Mouse (Mus musculus) bone marrow, adult 2 months (tissue): ENCODE data around the gene Mr1. TPM values are rescaled to one million over a fixed set of nuclear protein-coding genes. Genes with fewer than 3 reads are reported as not detected.

Experiments
- H3K27ac ChIP-seq: fragments of 200-500 bp; 2 replicates; pipeline ENCODE4 v1.5.1; 2012; ENCODE audit warnings: low read depth, mild to moderate bottlenecking, control low read depth, inconsistent platforms, low read length; ENCODE audit not compliant: control insufficient read depth, poor library complexity, insufficient read depth
- H3K4me1 ChIP-seq: fragments of 200-500 bp; 2 replicates; pipeline ENCODE4 v1.6.1; 2011; ENCODE audit warnings: low read length; ENCODE audit not compliant: control insufficient read depth, insufficient read depth
- H3K4me3 ChIP-seq: fragments of 200-500 bp; replicated peaks from 2 replicates; pipeline ENCODE3; 2011; ENCODE audit warnings: mild to moderate bottlenecking, low read depth, low read length, control low read depth; ENCODE audit not compliant: control insufficient read depth
- CTCF ChIP-seq: fragments of 200-500 bp; IDR thresholded peaks from 2 replicates; pipeline ENCODE4 v1.5.1; 2011; ENCODE audit warnings: low read length, control low read depth; ENCODE audit not compliant: control insufficient read depth, insufficient read depth
- POLR2A ChIP-seq: fragments of 200-500 bp; IDR thresholded peaks from 2 replicates; pipeline ENCODE4 v1.6.1; 2011; ENCODE audit warnings: low read depth, mild to moderate bottlenecking, control low read depth, low read length, borderline replicate concordance; ENCODE audit not compliant: control insufficient read depth
- WGBS: fragments of 180-500 bp; shearing (Covaris S2); methylation state at CpG from one replicate; pipeline ENCODE4 v1.1.7; 2018; 5-methylcytosine and 5-hydroxymethylcytosine counted together
- polyA plus RNA-seq: library from polyadenylated mRNA; stranded (reverse); fragments of >200 nt; gene quantifications from 2 replicates; pipeline ENCODE4 v1.2.4, GENCODE M21; 2011; ENCODE audit warnings: low replicate concordance; ENCODE audit not compliant: missing spikeins, insufficient read depth, insufficient read length

The Mr1 gene
- polyA plus RNA-seq, 1 experiment = 0.70 TPM

DNA sequence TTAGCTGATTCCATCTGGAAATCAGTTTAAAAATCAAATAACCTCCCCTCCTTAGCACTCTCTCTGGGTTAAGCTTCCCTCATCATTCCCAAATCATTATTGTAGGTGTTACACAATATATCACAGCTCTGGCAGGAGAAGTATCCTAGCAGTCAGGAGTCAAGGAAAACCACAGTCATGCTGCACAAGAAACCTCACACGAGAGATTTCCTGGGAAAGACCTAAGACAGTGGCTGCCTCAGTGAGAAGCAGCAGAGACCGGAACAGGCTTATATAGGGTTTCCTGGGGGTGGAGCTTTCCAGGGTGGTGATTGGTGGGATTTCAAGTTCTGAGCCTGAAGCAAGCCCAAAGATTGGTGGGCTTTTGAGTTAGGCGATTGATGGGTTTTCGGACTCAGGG is 58.6 kb downstream of the Mr1 start:
- no peak overlapping the region for H3K27ac ChIP-seq
- 85% methylated on average over 4 of the region's 4 CpGs for WGBS
- no peak overlapping the region for H3K4me3 ChIP-seq
- peaks cover 2% of the 10 kb centered on the region; the same call in 1 of the 2 replicates for H3K4me1 ChIP-seq
- TF ChIP-seq CTCF (no peak), POLR2A (no peak)

DNA sequence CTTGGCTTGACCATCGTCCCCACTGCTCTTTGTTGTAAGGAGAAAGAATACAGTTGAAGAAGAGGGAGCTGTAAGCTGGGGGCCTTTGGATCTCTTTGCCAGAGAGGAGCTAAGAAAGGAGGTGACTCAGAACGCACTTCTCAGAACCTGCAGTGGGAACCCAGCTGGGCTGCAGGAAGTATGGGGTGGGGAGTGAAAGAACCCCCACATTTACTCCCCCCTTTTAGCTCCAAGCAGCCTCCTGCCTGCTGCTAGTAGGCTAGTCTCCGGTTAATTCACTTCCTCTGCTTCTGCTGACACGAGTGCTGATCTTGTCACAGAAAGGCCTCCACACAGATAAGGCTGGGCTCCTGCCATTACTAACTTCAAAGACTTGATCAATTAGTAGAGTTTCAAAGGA is 59.7 kb downstream of the Mr1 start:
- TF ChIP-seq POLR2A (no peak), CTCF (no peak)
- no peaks in the 10 kb centered on the region; the same call in 1 of the 2 replicates for H3K4me1 ChIP-seq
- 3% methylated on average over 4 of the region's 4 CpGs for WGBS
- H3K27ac ChIP-seq = no peak overlapping the region
- H3K4me3 ChIP-seq = no peak overlapping the region

DNA sequence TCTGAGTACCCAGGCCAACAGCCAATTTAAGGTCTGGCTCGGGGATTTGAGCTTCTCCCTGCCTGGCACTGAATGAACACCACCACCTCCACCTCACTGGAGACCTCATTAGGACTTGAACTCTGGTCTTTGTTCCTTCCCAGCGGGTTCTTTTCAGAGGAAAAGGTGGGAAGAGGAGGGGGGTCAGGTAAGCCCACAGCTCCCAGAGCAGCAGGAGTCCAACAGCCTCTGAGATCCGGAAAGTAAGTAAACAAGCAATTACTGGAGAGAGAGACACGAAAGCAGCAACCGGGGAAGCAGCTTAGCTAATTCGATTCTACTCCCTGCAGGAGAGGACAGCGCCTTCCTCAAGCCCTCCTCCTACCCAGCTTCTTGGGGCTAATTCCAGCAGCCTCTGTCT is 60.2 kb downstream of the Mr1 start:
- Histone ChIP-seq H3K4me3 (no peak overlapping the region), H3K27ac (no peak overlapping the region), H3K4me1 (no peaks in the 10 kb centered on the region; the same call in 1 of the 2 replicates)
- WGBS = 48% methylated on average over 7 of the region's 7 CpGs
- TF ChIP-seq POLR2A = no peak
- no peak for TF ChIP-seq CTCF

DNA sequence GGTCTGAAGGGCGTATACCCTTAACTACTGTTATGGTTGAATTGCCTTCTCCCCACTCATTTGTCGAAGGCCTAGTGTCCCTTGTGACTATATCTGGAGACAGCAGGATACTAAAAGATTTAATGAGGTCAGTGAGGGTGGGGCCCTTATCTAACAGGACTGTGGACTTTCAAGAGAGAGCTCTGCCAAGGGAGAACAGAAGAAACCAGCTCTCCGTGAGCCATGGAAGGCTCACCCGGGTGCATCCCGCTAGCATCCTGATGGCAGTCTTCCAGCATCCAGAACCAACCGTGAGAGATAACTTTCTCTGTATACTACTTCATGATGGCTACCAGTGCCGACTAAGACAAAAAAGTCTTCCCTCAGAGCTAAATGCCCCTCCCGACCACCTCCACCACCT is 61.8 kb downstream of the Mr1 start:
- Histone ChIP-seq H3K4me3 (no peak overlapping the region), H3K27ac (no peak overlapping the region), H3K4me1 (no peaks in the 10 kb centered on the region; the same call in 1 of the 2 replicates)
- TF ChIP-seq CTCF (no peak), POLR2A (no peak)
- WGBS = 71% methylated on average over 8 of the region's 8 CpGs

DNA sequence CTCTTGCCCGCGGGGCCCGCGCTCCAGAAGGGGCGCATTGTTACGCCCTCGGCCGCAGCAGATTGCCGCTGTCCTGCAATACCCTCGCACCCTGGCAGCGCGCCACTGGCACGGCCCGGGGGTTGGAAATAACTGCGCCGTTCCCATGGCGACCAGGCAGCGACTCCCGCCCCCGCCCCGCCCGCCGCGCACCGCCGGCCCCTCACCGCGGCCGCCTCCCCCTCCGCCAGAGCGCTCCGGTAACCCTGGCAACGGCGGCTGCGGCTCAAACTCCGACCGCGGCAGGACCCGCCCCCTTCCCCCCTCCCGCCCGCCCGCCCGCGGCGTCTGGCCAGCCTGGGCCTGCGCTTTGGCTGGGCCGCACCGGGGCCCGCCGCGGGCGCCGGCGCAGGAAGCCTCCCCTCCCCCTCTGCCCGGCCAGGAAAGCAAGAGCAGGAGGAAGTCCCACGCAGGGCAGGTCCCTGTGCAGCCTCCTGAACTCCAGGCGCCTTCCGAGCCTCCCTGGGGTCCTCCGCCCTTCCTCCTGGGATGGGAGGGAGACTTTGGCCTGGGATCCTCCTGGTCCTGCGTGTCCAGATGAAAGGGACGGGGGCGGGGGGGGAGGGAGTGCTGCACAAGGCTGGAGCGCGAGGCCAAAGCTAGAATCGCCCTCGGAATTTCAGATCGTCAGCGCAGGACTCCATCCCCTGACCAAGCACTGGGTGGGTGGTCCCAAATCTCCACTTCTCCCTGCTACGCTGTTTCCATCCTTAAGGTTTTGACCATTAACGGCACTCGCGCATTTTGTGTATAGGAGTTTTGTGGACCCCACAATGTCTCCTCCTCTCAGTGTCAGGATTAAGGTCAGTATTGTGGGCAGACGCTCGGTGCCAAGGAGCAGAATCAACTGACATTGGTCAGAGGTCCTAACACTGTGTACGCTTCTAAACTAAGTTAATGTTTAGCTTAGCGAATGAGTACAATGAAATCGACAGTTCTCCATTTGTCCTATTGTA is 63.0 kb downstream of the Mr1 start:
- 4% methylated on average over 76 of the region's 77 CpGs for WGBS
- H3K27ac ChIP-seq = peak overlapping the region; percentile 70
- no peaks in the 10 kb centered on the region; the same call in 1 of the 2 replicates for H3K4me1 ChIP-seq
- H3K4me3 ChIP-seq = peak overlapping the region; percentile 66
- TF ChIP-seq POLR2A = peak; percentile 73; the same call in 1 of the 2 replicates
- TF ChIP-seq CTCF = no peak

DNA sequence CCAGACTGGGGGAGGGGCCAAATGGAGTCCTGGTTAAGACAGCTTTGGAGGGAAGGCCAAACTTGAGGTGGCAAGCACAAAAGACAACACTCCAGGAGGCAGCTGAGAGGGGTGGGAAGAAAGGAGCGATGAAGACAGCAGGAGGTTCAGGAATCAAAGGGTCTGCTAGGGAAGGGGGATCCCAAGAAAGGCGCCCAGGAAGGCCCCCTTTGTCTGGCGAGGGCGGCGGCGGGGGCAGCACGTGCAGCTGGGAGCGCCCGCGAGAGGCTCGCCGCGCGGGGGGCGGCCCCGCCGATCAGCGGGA is 63.7 kb downstream of the Mr1 start:
- TF ChIP-seq CTCF (no peak), POLR2A (no peak)
- Histone ChIP-seq H3K4me1 (no peaks in the 10 kb centered on the region; the same call in 1 of the 2 replicates), H3K27ac (peak overlapping the region; percentile 66), H3K4me3 (peak overlapping the region; percentile 66)
- under 1% methylated on average over 18 of the region's 18 CpGs for WGBS

DNA sequence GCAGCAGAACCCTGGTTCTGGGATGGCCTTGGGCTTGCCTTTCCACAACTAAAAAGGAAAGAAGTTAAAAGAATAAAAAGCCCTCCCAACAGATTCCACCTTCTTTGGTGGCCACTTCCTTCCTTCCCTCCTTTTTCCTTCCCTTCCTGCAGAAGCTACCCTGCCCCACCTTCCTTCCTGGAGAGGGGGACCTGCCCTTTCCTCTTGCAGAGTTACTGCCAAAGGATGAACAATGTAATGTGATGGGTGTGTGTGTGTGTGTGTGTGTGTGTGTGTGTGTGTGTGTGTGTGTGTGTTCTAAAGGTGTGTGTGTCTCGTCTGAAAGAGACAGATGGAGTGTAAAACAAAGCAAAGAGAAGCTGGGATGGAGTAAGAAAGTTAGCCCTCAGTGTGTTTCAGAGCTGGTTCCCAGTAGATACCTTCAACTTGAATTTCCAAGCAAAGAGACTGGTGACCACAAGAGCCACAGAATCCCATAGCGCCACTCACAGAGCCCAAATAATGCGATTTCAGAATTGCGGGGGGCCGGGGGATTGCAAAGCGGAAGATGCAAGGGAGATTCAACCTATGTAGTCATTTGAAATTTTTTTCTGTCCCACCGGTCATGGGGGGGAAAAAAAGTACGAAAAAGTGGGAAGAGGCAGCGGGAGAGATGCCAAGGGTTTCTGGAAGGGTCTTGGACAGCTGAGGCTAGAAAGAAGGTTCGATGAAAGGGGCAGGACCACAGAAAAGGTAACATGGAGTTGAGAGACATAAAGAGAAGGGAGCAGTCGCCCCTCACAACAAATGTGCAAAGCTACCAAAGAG is 64.3 kb downstream of the Mr1 start:
- TF ChIP-seq CTCF = no peak
- Histone ChIP-seq H3K4me1 (no peaks in the 10 kb centered on the region; the same call in 1 of the 2 replicates), H3K4me3 (no peak overlapping the region), H3K27ac (peak overlapping the region; percentile 66; the same call in 1 of the 2 replicates)
- 15% methylated on average over 11 of the region's 11 CpGs for WGBS

DNA sequence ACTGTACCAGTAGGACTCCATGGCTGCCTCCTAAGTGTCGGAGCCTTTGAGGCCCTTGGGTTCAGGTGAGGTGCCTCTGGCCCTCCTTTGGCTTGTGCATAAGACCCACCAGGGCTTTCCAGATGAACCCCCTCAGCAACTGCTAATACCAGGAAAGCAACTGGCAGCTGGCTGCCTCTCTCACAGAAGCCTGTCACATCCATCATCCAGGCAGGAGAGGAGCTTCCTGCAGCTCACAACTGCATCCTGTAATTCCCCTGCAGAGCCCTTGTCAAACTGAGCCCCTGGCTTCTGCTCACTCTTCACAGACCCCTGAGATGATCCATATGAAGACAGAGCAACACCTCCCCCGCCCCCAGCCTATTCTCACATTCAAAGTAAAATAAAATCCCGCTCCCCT is 68.9 kb downstream of the Mr1 start:
- peaks cover 8% of the 10 kb centered on the region; the same call in 1 of the 2 replicates for H3K4me1 ChIP-seq
- TF ChIP-seq POLR2A (no peak), CTCF (no peak)
- H3K27ac ChIP-seq = no peak overlapping the region
- WGBS = 81% methylated on average over 3 of the region's 3 CpGs
- no peak overlapping the region for H3K4me3 ChIP-seq

Other genes starting within 250 kb of the Mr1 start
- 10.4 and 18.8 TPM in 2 replicates for gene Ier5, start 47.2 kb downstream of the Mr1 start, polyA plus RNA-seq
- gene Stx6, start 11.9 kb upstream of the Mr1 start, polyA plus RNA-seq = 5.8 and 13.7 TPM in 2 replicates
- gene BC034090, start 97.6 kb upstream of the Mr1 start, polyA plus RNA-seq = 2.5 TPM in 1 of 2 replicates, not detected in the other